Mouse (Mus musculus) brain, embryonic 14.5 days (tissue): Measurements from ENCODE around the gene Zbtb20.

Source experiments
- CTCF ChIP-seq: fragments of 200-500 bp; IDR thresholded peaks from 2 replicates; pipeline ENCODE4 v1.5.1; 2012; ENCODE audit warnings: inconsistent platforms, mild to moderate bottlenecking, moderate library complexity, borderline replicate concordance; ENCODE audit not compliant: insufficient read depth, insufficient read length; ENCODE audit errors: extremely low read depth
- POLR2A ChIP-seq: fragments of 200-500 bp; IDR thresholded peaks from 2 replicates; pipeline ENCODE4 v1.6.1; 2012; ENCODE audit warnings: mild to moderate bottlenecking, inconsistent platforms, borderline replicate concordance; ENCODE audit not compliant: poor library complexity, insufficient read depth, insufficient read length, severe bottlenecking; ENCODE audit errors: extremely low read depth

- no peak for TF ChIP-seq CTCF
- TF ChIP-seq POLR2A, result no peak
These were observed 778.6 kb downstream of the Zbtb20 start for GRCm38 (mm10) chr16:43654269-43654668.
